Mouse (Mus musculus): ENCODE data around the gene Ltb. TPM values are rescaled to one million over a fixed set of nuclear protein-coding genes. Genes with fewer than 3 reads are reported as not detected.

Gene Ltb
- total and polyA plus RNA-seq, 3 experiments = 1.1 to 1.5 TPM; not detected in 1

GRCm38 (mm10) chr17:35241305-35242014, 47.2 kb downstream of the Ltb start, which contains the start of gene Ddx39b:
Gene Ddx39b (plus strand): TSS chr17:35241746.
- peaks cover 17 to 31% of the 10 kb centered on the region in 2 experiments for H3K36me3 ChIP-seq (ENCODE audit: control insufficient read depth in 1 of 2, insufficient read depth in 2 of 2, low read length in 2 of 2)
- TF ChIP-seq MAX (IDR thresholded peaks at IDR 0.05; ENCODE audit: low read length) = peak; percentile 99
- TF ChIP-seq CHD1 (IDR thresholded peaks at IDR 0.05; ENCODE audit: low read depth, low read length) = no peak
- TF ChIP-seq RCOR1 (IDR thresholded peaks at IDR 0.05; ENCODE audit: low read depth, low read length) = no peak
- TF ChIP-seq MAZ (IDR thresholded peaks at IDR 0.05; ENCODE audit: low read depth, low read length) = 0 out of 2 replicates have a peak, but pooled peaks have one; percentile 6
- TF ChIP-seq NRF1 (IDR thresholded peaks at IDR 0.05; ENCODE audit: insufficient read depth, low read depth, low read length, poor library complexity, severe bottlenecking) = peak; percentile 92
- TF ChIP-seq ZNF384 (IDR thresholded peaks at IDR 0.05; ENCODE audit: low read depth, low read length) = no peak
- peak; percentile 94 for TF ChIP-seq MXI1 (IDR thresholded peaks at IDR 0.05; ENCODE audit: low read depth, low read length)
- TF ChIP-seq NELFE (IDR thresholded peaks at IDR 0.05; ENCODE audit: low read depth, low read length) = peak; percentile 86
- no peak for TF ChIP-seq MEF2A (IDR thresholded peaks at IDR 0.05; ENCODE audit: extremely low read depth, insufficient replicate concordance, low read depth, low read length, poor library complexity, severe bottlenecking)
- no peak for TF ChIP-seq GATA1 (IDR thresholded peaks at IDR 0.05; ENCODE audit: low read depth, low read length)
- peak; percentile 95 for TF ChIP-seq SIN3A (IDR thresholded peaks at IDR 0.05; ENCODE audit: low read length)
- TF ChIP-seq EP300 (IDR thresholded peaks at IDR 0.05; ENCODE audit: low read depth in 1 of 2, low read length in 2 of 2) = no peak
- TF ChIP-seq CTCF (IDR thresholded peaks at IDR 0.05 in 2 of 3, conservative IDR thresholded peaks at IDR 0.05 in 1 of 3; ENCODE audit: control insufficient read depth in 1 of 3, insufficient read depth in 1 of 3, low read depth in 2 of 3, low read length in 3 of 3, poor library complexity in 1 of 3, severe bottlenecking in 1 of 3) = no peak
- TF ChIP-seq ZC3H11A (IDR thresholded peaks at IDR 0.05; ENCODE audit: low read depth, low read length) = no peak
- TF ChIP-seq TAL1 (IDR thresholded peaks at IDR 0.05; ENCODE audit: low read length) = no peak
- peak; percentile 63 for TF ChIP-seq TCF12 (IDR thresholded peaks at IDR 0.05; ENCODE audit: low read depth, low read length)
- TF ChIP-seq JUND (IDR thresholded peaks at IDR 0.05; ENCODE audit: low read depth, low read length) = no peak
- TF ChIP-seq TBP (IDR thresholded peaks at IDR 0.05; ENCODE audit: low read depth, low read length) = peak; percentile 77; the same call in 1 of the 2 replicates
- no peak for TF ChIP-seq BHLHE40 (IDR thresholded peaks at IDR 0.05; ENCODE audit: borderline replicate concordance, low read depth, low read length)
- TF ChIP-seq E2F4 (IDR thresholded peaks at IDR 0.05; ENCODE audit: borderline replicate concordance, low read depth, low read length) = peak; percentile 97
- TF ChIP-seq UBTF (IDR thresholded peaks at IDR 0.05; ENCODE audit: borderline replicate concordance, insufficient read depth, low read depth, low read length) = no peak
- 0 out of 2 replicates have a peak, but pooled peaks have one; percentile 51 for TF ChIP-seq POLR2AphosphoS2 (IDR thresholded peaks at IDR 0.05; ENCODE audit: low read length)
- no peak for TF ChIP-seq ZMIZ1 (IDR thresholded peaks at IDR 0.05; ENCODE audit: low read depth, low read length)
- TF ChIP-seq MYB (IDR thresholded peaks at IDR 0.05; ENCODE audit: low read depth, low read length) = no peak
- TF ChIP-seq GABPA (IDR thresholded peaks at IDR 0.05; ENCODE audit: low read depth, low read length) = no peak
- no peak for TF ChIP-seq ETS1 (IDR thresholded peaks at IDR 0.05; ENCODE audit: low read depth, low read length)
- TF ChIP-seq MAFK (IDR thresholded peaks at IDR 0.05; ENCODE audit: borderline replicate concordance, low read depth, low read length) = no peak
- TF ChIP-seq KAT2A (conservative IDR thresholded peaks at IDR 0.05; ENCODE audit: low read depth, low read length) = peak; percentile 77
- no peak for TF ChIP-seq POLR2AphosphoS5 (IDR thresholded peaks at IDR 0.05; ENCODE audit: borderline replicate concordance, low read depth, low read length)
- TF ChIP-seq MYC (IDR thresholded peaks at IDR 0.05; ENCODE audit: low read depth, low read length) = peak; percentile 96
- no peak for TF ChIP-seq RAD21 (IDR thresholded peaks at IDR 0.05; ENCODE audit: low read depth, low read length)
- peak; percentile 31 to 85; a peak in 3 of 4 replicates for TF ChIP-seq POLR2A (IDR thresholded peaks at IDR 0.05; ENCODE audit: control insufficient read depth in 1 of 2, insufficient read depth in 1 of 2, low read depth in 1 of 2, low read length in 2 of 2, poor library complexity in 1 of 2)
- no peak for TF ChIP-seq CHD2 (IDR thresholded peaks at IDR 0.05; ENCODE audit: low read length)
- TF ChIP-seq HCFC1 (IDR thresholded peaks at IDR 0.05; ENCODE audit: low read depth, low read length) = peak; percentile 87
- no peak for TF ChIP-seq ZKSCAN1 (IDR thresholded peaks at IDR 0.05; ENCODE audit: low read depth, low read length)
- TF ChIP-seq USF2 (IDR thresholded peaks at IDR 0.05; ENCODE audit: borderline replicate concordance in 1 of 2, insufficient read depth in 1 of 2, low read depth in 1 of 2, low read length in 2 of 2) = peak; percentile 40 to 84; a peak in 2 of 4 replicates

More at GRCm38 (mm10) chr17:35241305-35242014, 47.2 kb downstream of the Ltb start, which contains the start of gene Ddx39b:
- Histone ChIP-seq H3K27ac (ENCODE audit: control insufficient read depth, low read depth, low read length) (peak within 1 kb of the TSS; percentile 98), H3K4me3 (ENCODE audit: control insufficient read depth in 1 of 2, insufficient read depth in 1 of 2, low read depth in 2 of 2, low read length in 2 of 2) (peak within 1 kb of the TSS; percentile 79 to 95), H3K79me2 (ENCODE audit: control insufficient read depth, insufficient read depth, low read length, poor library complexity) (peaks cover 49% of the 10 kb centered on the region), H3K9me3 (replicated peaks; ENCODE audit: insufficient read depth, low read length) (no peaks in the 10 kb centered on the region), H3K27me3 (ENCODE audit: control insufficient read depth in 1 of 2, insufficient read depth in 2 of 2, low read length in 2 of 2) (no peaks in the 10 kb centered on the region), H3K9ac (ENCODE audit: control insufficient read depth, low read depth, low read length, poor library complexity, severe bottlenecking) (peak within 1 kb of the TSS; percentile 96), H3K4me1 (ENCODE audit: control insufficient read depth in 1 of 2, insufficient read depth in 2 of 2, low read length in 2 of 2) (peaks cover 5 to 28% of the 10 kb centered on the region in 2 experiments; a peak in 3 of 4 replicates)
- DNase-seq (ENCODE audit: low read depth, low spot score) = peak; percentile 97
